Mouse (Mus musculus) neural tube, embryonic 15.5 days (tissue): ENCODE data around the gene Gm8024. TPM values are rescaled to one million over a fixed set of nuclear protein-coding genes. Genes with fewer than 3 reads are reported as not detected.
"Not testable (repeated sequence)": the region's sequence is repeated elsewhere in the genome, so short reads cannot be mapped to it uniquely, and the experiment has no call there.

Experiments
- ATAC-seq: fragments of 200-750 bp; cut with Nextera tagmentation; 2 replicates; pipeline ENCODE4 v1.8.0; 2017; ENCODE audit warnings: mild to moderate bottlenecking, moderate TSS enrichment, moderate library complexity; ENCODE audit not compliant: low FRiP score
- H3K27ac ChIP-seq: fragments of 300-500 bp; sonication (generic); replicated peaks from 2 replicates; pipeline ENCODE4 v1.5.1; 2015; ENCODE audit warnings: mild to moderate bottlenecking, inconsistent platforms
- H3K27me3 ChIP-seq: fragments of 300-500 bp; sonication (generic); replicated peaks from 2 replicates; pipeline ENCODE4 v1.6.1; 2015; ENCODE audit warnings: inconsistent platforms
- H3K36me3 ChIP-seq: fragments of 300-500 bp; sonication (generic); 2 replicates; pipeline ENCODE4 v1.6.1; 2015; ENCODE audit warnings: inconsistent platforms
- H3K4me1 ChIP-seq: fragments of 300-500 bp; sonication (generic); 2 replicates; pipeline ENCODE4 v1.6.1; 2015; ENCODE audit warnings: inconsistent platforms
- H3K4me2 ChIP-seq: fragments of 300-500 bp; sonication (generic); 2 replicates; pipeline ENCODE4 v1.6.1; 2015; ENCODE audit warnings: inconsistent platforms, mild to moderate bottlenecking, moderate library complexity
- H3K4me3 ChIP-seq: fragments of 300-500 bp; sonication (generic); replicated peaks from 2 replicates; pipeline ENCODE4 v1.5.1; 2015; ENCODE audit warnings: mild to moderate bottlenecking, inconsistent platforms
- H3K9ac ChIP-seq: fragments of 300-500 bp; sonication (generic); replicated peaks from 2 replicates; pipeline ENCODE4 v1.6.1; 2015; ENCODE audit warnings: mild to moderate bottlenecking, inconsistent platforms
- H3K9me3 ChIP-seq: fragments of 300-500 bp; sonication (generic); replicated peaks from 2 replicates; pipeline ENCODE4 v1.6.1; 2016; ENCODE audit warnings: inconsistent platforms
- WGBS: fragments of 180-500 bp; shearing (Covaris S2); methylation state at CpG from one replicate; pipeline ENCODE4 v1.1.7; 2015; ENCODE audit warnings: mixed read lengths; 5-methylcytosine and 5-hydroxymethylcytosine counted together
- polyA plus RNA-seq: library from polyadenylated mRNA; unstranded; fragments of >200 nt; fragmentation: Nextera tagmentation; extraction: Ambion mirVana; gene quantifications from 2 replicates; pipeline ENCODE4 v1.2.1, GENCODE M21; 2015

Gm8024 gene
- polyA plus RNA-seq, result not detected in 2 replicates

DNA sequence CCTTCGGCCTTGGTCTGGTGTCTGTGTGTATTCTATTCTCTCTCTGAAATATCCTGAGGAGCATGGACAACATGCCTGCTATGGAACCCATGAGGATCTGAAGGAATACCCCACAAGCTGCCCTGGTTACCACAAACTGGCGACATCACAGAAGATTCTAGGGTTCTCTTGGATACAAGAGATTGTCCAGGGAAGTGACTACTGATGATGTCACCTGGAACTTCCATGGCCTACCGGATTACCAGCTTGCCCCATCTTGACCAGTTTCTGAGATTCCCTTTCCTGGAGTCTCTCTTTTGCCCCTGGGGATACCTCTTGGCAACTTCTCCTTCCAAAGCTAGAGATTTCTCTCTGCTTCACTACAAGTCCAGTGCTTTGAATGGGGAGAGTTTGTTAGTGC lies at the start of gene Gm8024:
Gm8024 (minus strand) TSS at position 101 of the 400 bp plus-strand sequence.
- 97% methylated on average over 1 of the region's 3 CpGs for WGBS
- H3K4me3 ChIP-seq, H3K4me2 ChIP-seq, ATAC-seq, H3K4me1 ChIP-seq, H3K9ac ChIP-seq, H3K27me3 ChIP-seq, H3K27ac ChIP-seq, H3K9me3 ChIP-seq, H3K36me3 ChIP-seq: not testable (repeated sequence)

- H3K36me3 ChIP-seq, H3K9ac ChIP-seq, H3K4me2 ChIP-seq, H3K27me3 ChIP-seq, H3K4me3 ChIP-seq, H3K4me1 ChIP-seq, H3K27ac ChIP-seq, H3K9me3 ChIP-seq: not testable (repeated sequence)
- WGBS, result 7% methylated on average over 21 of the region's 31 CpGs
- ATAC-seq, result peak; percentile 89
Observed at GRCm38 (mm10) chr14:42543170-42543701, 19.2 kb upstream of the Gm8024 start.

- H3K27me3 ChIP-seq, H3K9ac ChIP-seq, H3K9me3 ChIP-seq, H3K4me1 ChIP-seq, H3K27ac ChIP-seq, H3K4me3 ChIP-seq, H3K36me3 ChIP-seq, H3K4me2 ChIP-seq: not testable (repeated sequence)
- 22% methylated on average over 22 of the region's 29 CpGs for WGBS
- peak; percentile 89 for ATAC-seq
Observed at GRCm38 (mm10) chr14:42542316-42543169, 18.5 kb upstream of the Gm8024 start.

DNA sequence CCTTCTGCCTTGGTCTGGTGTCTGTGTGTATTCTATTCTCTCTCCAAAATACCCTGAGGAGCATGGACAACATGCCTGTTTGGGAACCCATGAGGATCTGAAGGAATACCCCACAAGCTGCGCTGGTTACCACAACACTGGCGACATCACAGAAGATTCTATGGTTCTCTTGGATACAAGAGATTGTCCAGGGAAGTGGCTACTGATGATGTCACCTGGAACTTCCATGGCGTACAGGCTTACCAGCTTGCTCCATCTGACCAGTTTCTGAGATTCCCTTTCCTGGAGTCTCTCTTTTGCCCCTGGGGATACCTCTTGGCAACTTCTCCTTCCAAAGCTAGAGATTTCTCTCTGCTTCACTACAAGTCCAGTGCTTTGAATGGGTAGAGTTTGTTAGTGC lies 21.8 kb downstream of the Gm8024 start, which contains the start of gene Gm8020:
Gm8020 (minus strand) TSS at position 101 of the 400 bp plus-strand sequence.
- H3K4me3 ChIP-seq, H3K36me3 ChIP-seq, H3K27ac ChIP-seq, ATAC-seq, H3K9me3 ChIP-seq, H3K4me2 ChIP-seq, H3K4me1 ChIP-seq, H3K27me3 ChIP-seq, H3K9ac ChIP-seq: not testable (repeated sequence)
- whole genome bisulfite sequencing, result 93% methylated on average over 2 of the region's 3 CpGs

Other genes with a start within 250 kb of the Gm8024 start
- gene Gm9611, start 226.9 kb downstream of the Gm8024 start, polyA plus RNA-seq, result not detected in 2 replicates
- gene Gm7995, start 214.1 kb downstream of the Gm8024 start, polyA plus RNA-seq, result not detected in 2 replicates
- gene Gm8005, start 84.6 kb downstream of the Gm8024 start, polyA plus RNA-seq, result not detected in 2 replicates
- gene Gm8011, start 60.4 kb downstream of the Gm8024 start, polyA plus RNA-seq, result not detected in 2 replicates
- gene Gm8020, start 21.9 kb downstream of the Gm8024 start, polyA plus RNA-seq, result not detected in 2 replicates
- not detected in 2 replicates for gene Gm17124, start 75.6 kb upstream of the Gm8024 start, polyA plus RNA-seq
- gene Gm3633, start 117.6 kb upstream of the Gm8024 start, polyA plus RNA-seq, result not detected in 2 replicates
- gene Gm10378, start 131.7 kb upstream of the Gm8024 start, polyA plus RNA-seq, result not detected in 2 replicates
- not detected in 2 replicates for gene Gm3015, start 244.5 kb upstream of the Gm8024 start, polyA plus RNA-seq